Mouse (Mus musculus) bone marrow, adult 2 months (tissue): Measurements from ENCODE around the gene Tmcc2. TPM values are rescaled to one million over a fixed set of nuclear protein-coding genes. Genes with fewer than 3 reads are reported as not detected.
"Not testable (repeated sequence)": the region's sequence is repeated elsewhere in the genome, so short reads cannot be mapped to it uniquely, and the experiment has no call there.

Experiments
- H3K27ac ChIP-seq: fragments of 200-500 bp; 2 replicates; pipeline ENCODE4 v1.5.1; 2012; ENCODE audit warnings: low read depth, mild to moderate bottlenecking, control low read depth, inconsistent platforms, low read length; ENCODE audit not compliant: control insufficient read depth, poor library complexity, insufficient read depth
- H3K4me1 ChIP-seq: fragments of 200-500 bp; 2 replicates; pipeline ENCODE4 v1.6.1; 2011; ENCODE audit warnings: low read length; ENCODE audit not compliant: control insufficient read depth, insufficient read depth
- H3K4me3 ChIP-seq: fragments of 200-500 bp; replicated peaks from 2 replicates; pipeline ENCODE3; 2011; ENCODE audit warnings: mild to moderate bottlenecking, low read depth, low read length, control low read depth; ENCODE audit not compliant: control insufficient read depth
- CTCF ChIP-seq: fragments of 200-500 bp; IDR thresholded peaks from 2 replicates; pipeline ENCODE4 v1.5.1; 2011; ENCODE audit warnings: low read length, control low read depth; ENCODE audit not compliant: control insufficient read depth, insufficient read depth
- POLR2A ChIP-seq: fragments of 200-500 bp; IDR thresholded peaks from 2 replicates; pipeline ENCODE4 v1.6.1; 2011; ENCODE audit warnings: low read depth, mild to moderate bottlenecking, control low read depth, low read length, borderline replicate concordance; ENCODE audit not compliant: control insufficient read depth
- WGBS: fragments of 180-500 bp; shearing (Covaris S2); methylation state at CpG from one replicate; pipeline ENCODE4 v1.1.7; 2018; 5-methylcytosine and 5-hydroxymethylcytosine counted together
- polyA plus RNA-seq: library from polyadenylated mRNA; stranded (reverse); fragments of >200 nt; gene quantifications from 2 replicates; pipeline ENCODE4 v1.2.4, GENCODE M21; 2011; ENCODE audit warnings: low replicate concordance; ENCODE audit not compliant: missing spikeins, insufficient read depth, insufficient read length

The Tmcc2 gene
- polyA plus RNA-seq, 1 experiment = 316 TPM

DNA sequence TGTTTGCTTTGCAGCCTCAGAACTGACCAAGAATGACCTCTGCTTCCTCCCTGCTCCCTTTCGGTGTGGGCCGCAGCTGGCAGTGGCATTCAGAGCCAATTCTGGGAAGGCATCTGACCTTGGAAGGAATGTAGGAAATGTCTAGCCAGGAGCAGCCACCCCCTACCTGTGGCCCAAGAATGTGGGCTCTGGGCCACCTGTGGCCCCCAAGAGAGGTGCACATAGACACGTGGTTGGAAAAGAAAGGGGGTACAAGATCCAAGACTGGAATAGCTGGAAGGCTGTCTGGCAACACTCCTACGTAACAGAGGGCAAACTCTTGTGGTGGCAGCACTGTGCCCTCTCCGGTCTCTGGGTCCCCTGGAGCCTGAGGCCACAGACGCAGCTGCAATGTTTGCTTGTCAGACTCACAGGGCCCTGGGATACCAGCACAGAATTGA, 35.9 kb downstream of the Tmcc2 start:
- 89% methylated on average over 6 of the region's 6 CpGs for WGBS
- Histone ChIP-seq H3K27ac (no peak overlapping the region), H3K4me1 (no peaks in the 10 kb centered on the region), H3K4me3 (no peak overlapping the region)
- TF ChIP-seq CTCF (no peak), POLR2A (no peak)

DNA sequence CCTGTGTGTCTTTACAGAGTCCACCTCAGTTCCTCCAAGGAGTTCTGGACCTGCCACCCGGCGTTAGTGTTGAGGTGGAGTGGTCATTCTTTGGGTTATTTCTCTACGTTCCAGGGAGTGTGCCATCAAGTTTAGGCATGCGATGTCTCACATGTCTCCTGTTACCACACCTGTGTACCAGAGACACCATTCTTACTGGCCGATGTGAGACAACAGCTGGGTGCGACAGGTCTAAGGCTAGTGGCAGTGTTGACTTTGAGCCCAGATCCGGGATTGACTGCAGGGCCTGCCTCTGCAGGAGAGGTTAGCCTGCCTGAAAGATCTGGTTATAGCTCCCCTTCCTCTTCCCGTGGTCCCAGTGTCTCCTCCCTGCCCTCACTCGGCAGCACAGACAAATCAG, 36.8 kb downstream of the Tmcc2 start:
- H3K4me3 ChIP-seq = no peak overlapping the region
- WGBS = 84% methylated on average over 9 of the region's 9 CpGs
- no peak for TF ChIP-seq CTCF
- TF ChIP-seq POLR2A = no peak
- H3K4me1 ChIP-seq = no peaks in the 10 kb centered on the region
- no peak overlapping the region for H3K27ac ChIP-seq

DNA sequence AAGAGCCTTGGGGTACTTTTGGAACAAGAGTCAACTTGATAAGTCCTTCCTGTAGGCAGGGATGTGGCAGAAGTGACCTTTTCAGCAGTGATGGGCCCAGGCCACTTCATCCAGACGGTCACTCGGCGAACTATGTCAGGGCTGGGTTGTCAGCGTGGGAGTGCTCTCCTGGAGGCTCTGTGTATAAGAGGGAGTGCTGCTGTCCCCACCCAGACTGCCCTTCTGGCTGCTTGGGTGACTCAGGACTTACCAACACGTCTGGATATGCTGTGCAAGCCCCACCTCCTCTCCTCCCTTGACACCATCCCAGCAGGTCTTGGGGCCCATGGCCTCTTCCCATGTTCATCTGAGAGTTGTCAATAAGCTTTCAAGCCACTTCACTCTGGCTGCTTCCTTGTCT, 37.7 kb downstream of the Tmcc2 start:
- Histone ChIP-seq H3K27ac (no peak overlapping the region), H3K4me3 (no peak overlapping the region), H3K4me1 (no peaks in the 10 kb centered on the region)
- no peak for TF ChIP-seq POLR2A
- TF ChIP-seq CTCF = no peak
- WGBS = 83% methylated on average over 5 of the region's 5 CpGs

DNA sequence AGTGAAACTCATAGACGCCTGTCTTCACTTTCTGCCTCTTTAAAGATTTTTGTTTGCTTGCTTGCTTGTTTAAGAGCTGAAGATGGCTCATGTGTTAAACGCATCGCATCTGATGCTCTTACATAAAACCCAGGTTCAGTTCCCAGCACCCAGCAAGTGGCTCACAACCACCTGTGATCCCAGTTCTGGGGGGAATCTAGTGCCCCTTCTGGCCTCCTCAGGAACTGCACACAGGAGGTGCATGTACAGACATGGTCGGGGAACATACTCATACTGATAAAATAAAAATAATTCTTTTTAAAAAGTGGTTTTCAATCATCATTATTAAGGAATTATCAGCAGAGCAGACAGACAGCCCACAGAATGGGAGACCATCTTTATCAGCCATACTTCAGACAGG, 40.0 kb downstream of the Tmcc2 start:
- no peak overlapping the region for H3K27ac ChIP-seq
- no peak overlapping the region for H3K4me3 ChIP-seq
- no peaks in the 10 kb centered on the region for H3K4me1 ChIP-seq
- 94% methylated on average over 4 of the region's 4 CpGs for WGBS
- TF ChIP-seq POLR2A (no peak), CTCF (no peak)

DNA sequence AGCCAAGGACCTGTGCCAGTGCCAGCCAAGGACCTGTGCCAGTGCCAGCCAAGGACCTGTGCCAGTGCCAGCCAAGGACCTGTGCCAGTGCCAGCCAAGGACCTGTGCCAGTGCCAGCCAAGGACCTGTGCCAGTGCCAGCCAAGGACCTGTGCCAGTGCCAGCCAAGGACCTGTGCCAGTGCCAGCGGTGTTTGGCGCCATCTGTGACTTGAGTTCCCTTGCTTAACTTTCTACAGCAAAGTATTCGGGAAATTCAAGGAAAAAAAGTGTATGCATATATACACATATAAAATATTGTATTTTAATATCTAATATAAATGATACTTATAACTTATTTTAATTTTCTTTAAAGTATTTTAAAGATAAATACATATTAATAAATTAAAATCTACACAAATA, 41.5 kb downstream of the Tmcc2 start:
- H3K4me1 ChIP-seq, H3K27ac ChIP-seq, H3K4me3 ChIP-seq: not testable (repeated sequence)
- 93% methylated on average over 3 of the region's 3 CpGs for WGBS

DNA sequence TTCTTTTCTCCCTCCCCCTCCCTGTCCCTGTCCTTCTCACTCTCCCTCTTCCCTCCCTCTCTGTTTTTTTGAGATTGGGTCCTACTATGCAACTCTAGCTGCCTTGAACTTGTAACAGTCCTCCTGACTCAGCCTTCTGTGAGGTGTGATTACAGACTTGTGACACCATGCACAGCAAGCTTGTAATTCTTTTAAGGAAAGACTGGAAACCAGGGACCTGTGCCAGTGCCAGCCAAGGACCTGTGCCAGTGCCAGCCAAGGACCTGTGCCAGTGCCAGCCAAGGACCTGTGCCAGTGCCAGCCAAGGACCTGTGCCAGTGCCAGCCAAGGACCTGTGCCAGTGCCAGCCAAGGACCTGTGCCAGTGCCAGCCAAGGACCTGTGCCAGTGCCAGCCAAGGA, 42.0 kb downstream of the Tmcc2 start:
- not testable (repeated sequence) for H3K4me1 ChIP-seq, H3K4me3 ChIP-seq, H3K27ac ChIP-seq

DNA sequence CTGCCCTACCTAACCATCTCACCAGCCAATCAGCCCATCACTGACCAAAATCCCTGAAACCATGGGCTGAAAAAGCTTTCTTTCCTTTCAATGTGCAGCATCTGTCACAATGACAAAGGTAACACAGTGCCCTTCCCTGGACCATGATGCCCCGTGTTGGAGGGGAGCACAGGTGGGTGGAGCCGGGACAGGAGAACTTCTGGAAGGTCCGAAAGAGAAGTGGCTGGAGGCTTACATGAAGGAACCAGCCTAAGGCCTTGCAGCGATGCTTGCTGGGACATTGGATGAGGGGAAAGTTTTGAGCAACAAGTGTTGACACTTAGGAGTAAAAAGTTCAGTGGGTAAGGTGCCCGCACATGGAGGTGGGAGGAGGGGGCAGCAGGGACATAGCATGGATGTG, 42.7 kb downstream of the Tmcc2 start:
- peaks cover 2% of the 10 kb centered on the region; the same call in 1 of the 2 replicates for H3K4me1 ChIP-seq
- TF ChIP-seq CTCF (no peak), POLR2A (no peak)
- H3K27ac ChIP-seq = no peak overlapping the region; the same call in 1 of the 2 replicates
- WGBS = 80% methylated on average over 5 of the region's 5 CpGs
- no peak overlapping the region for H3K4me3 ChIP-seq

DNA sequence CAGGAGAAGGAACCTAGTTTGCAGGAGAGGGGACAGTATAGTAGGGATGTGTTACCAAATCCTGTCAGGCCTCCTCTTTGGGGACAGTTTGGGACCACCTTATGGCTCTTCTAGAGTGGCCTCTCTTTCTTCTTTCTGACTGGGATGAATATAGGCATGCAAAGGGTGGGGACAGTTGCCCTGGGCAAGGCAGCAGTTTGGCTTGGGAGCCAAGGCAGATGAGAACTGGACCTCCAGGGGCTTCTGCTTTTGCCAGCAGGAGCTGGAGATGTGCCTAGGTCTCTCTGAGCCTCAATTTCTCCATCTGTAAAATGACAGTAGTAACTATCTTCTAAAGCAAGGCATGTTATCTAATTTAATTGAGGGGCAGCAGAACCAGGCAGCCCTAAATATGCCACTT, 44.1 kb downstream of the Tmcc2 start:
- Histone ChIP-seq H3K27ac (no peak overlapping the region), H3K4me3 (no peak overlapping the region), H3K4me1 (peaks cover 5% of the 10 kb centered on the region; the same call in 1 of the 2 replicates)
- no peak for TF ChIP-seq POLR2A
- TF ChIP-seq CTCF = no peak

DNA sequence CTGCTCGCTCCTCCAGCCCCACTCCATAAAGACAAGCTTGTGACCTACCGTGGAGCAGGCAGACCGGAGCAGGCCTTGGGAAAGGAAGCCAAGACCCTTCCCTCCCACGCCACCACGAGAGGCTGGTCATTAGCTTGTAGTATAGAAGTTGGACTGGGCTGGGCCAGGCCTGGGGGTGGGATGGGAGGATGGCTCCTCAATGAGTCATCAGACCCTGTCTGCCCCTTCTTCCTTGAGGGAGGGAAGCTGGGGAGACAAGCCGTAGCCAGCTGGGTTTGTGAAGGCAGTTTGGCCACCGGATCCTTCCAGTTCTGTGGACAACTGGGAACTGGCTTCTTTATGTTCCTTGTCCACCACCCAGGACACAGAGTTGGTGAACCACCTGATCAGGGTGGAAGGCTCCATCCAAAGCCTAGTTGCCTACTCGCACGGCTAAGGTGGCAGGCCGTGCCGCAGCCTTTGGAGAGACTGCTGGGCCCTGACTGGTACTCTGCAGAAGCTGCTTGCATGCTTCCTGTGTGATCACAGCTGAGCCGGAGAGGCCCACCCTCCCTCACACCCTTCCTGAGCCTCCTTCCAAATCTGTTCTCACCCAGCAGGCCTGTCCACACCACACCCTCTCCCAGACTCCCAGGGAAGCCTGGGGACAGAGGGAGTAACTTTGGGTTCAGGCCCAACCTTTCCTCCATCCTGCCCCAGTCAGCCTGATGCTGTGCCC, 44.8 kb downstream of the Tmcc2 start:
- no peak overlapping the region for H3K4me3 ChIP-seq
- TF ChIP-seq CTCF = no peak
- no peak for TF ChIP-seq POLR2A
- H3K27ac ChIP-seq = no peak overlapping the region
- peaks cover 7% of the 10 kb centered on the region for H3K4me1 ChIP-seq
- 76% methylated on average over 12 of the region's 12 CpGs for WGBS

DNA sequence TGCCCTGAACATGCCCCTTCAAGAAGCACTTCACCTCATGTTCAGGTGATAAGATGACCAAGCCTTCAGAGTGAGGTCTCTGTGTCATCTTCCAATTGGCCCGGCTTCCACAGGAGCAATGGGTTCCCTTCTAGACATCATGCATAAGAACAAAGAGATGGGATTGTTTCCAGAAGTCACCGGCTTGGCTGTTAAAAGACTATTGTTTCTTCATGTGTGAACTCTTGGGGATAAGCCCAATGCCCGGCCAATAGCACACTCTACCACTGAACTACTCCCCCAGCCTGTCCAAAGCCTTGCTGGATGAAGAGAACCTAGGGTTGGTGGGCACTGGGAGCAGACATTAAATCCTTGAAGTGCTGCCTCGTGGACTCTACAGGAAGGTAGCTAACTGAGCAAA, 45.6 kb downstream of the Tmcc2 start:
- Histone ChIP-seq H3K4me1 (peaks cover 8% of the 10 kb centered on the region), H3K4me3 (no peak overlapping the region), H3K27ac (no peak overlapping the region)
- 84% methylated on average over 4 of the region's 4 CpGs for WGBS
- no peak for TF ChIP-seq POLR2A
- no peak for TF ChIP-seq CTCF
